Mouse (Mus musculus) MEL (cell line): ENCODE data around the gene Rplp2.
A peak's percentile ranks its signal among the peaks of the same experiment; 100 is the strongest.

Experiments used
- CTCF ChIP-seq, 3 experiments: IDR thresholded peaks in 2 of 3; conservative IDR thresholded peaks in 1 of 3; 2 replicates each; pipeline ENCODE4 v1.5.1; 2011 to 2012; ENCODE audit warnings: low read length in 3 of 3, low read depth in 2 of 3, mild to moderate bottlenecking in 2 of 3, improper control_type of control experiment in 1 of 3, inconsistent platforms in 1 of 3, mixed read lengths in 1 of 3, moderate library complexity in 1 of 3; ENCODE audit not compliant: control insufficient read depth in 1 of 3, insufficient read depth in 1 of 3, poor library complexity in 1 of 3, severe bottlenecking in 1 of 3
- EP300 ChIP-seq, 2 experiments: IDR thresholded peaks; 2 replicates each; pipeline ENCODE4 v1.6.1; 2011; ENCODE audit warnings: improper control_type of control experiment in 2 of 2, low read length in 2 of 2, low read depth in 1 of 2, mild to moderate bottlenecking in 1 of 2
- POLR2A ChIP-seq, 2 experiments: IDR thresholded peaks; 2 replicates each; pipeline ENCODE4 v1.6.1; 2011 to 2012; ENCODE audit warnings: low read length in 2 of 2, mild to moderate bottlenecking in 2 of 2, control low read depth in 1 of 2, improper control_type of control experiment in 1 of 2, low read depth in 1 of 2, moderate library complexity in 1 of 2; ENCODE audit not compliant: control insufficient read depth in 1 of 2, insufficient read depth in 1 of 2, poor library complexity in 1 of 2
- TCF12 ChIP-seq: IDR thresholded peaks from 2 replicates; pipeline ENCODE4 v1.6.1; 2014; ENCODE audit warnings: low read depth, mild to moderate bottlenecking, inconsistent platforms, low read length, improper control_type of control experiment, moderate library complexity
- USF1 ChIP-seq: IDR thresholded peaks from 2 replicates; pipeline ENCODE4 v1.6.1; 2014; ENCODE audit warnings: low read depth, mild to moderate bottlenecking, inconsistent platforms, low read length, improper control_type of control experiment, moderate library complexity
- ZNF384 ChIP-seq: IDR thresholded peaks from 2 replicates; pipeline ENCODE4 v1.6.1; 2012; ENCODE audit warnings: low read depth, mild to moderate bottlenecking, inconsistent platforms, low read length, improper control_type of control experiment

GRCm38 (mm10) chr7:141413809-141414584 is 33.2 kb upstream of the Rplp2 start, which contains the start of gene Gatd1:
- TF ChIP-seq POLR2A (IDR thresholded peaks at IDR 0.05; ENCODE audit: control insufficient read depth in 1 of 2, insufficient read depth in 1 of 2, low read depth in 1 of 2, low read length in 2 of 2, poor library complexity in 1 of 2) (peak; percentile 86 to 89), USF1 (no peak), CTCF (IDR thresholded peaks at IDR 0.05 in 2 of 3, conservative IDR thresholded peaks at IDR 0.05 in 1 of 3; ENCODE audit: control insufficient read depth in 1 of 3, insufficient read depth in 1 of 3, low read depth in 2 of 3, low read length in 3 of 3, poor library complexity in 1 of 3, severe bottlenecking in 1 of 3) (no peak), TCF12 (peak; percentile 39), ZNF384 (no peak), EP300 (IDR thresholded peaks at IDR 0.05; ENCODE audit: low read depth in 1 of 2, low read length in 2 of 2) (no peak)
